Mouse (Mus musculus): ENCODE data around the gene Eppin. TPM values are rescaled to one million over a fixed set of nuclear protein-coding genes. Genes with fewer than 3 reads are reported as not detected.
A peak's percentile ranks its signal among the peaks of the same experiment; 100 is the strongest.
"Not testable (repeated sequence)": the region's sequence is repeated elsewhere in the genome, so short reads cannot be mapped to it uniquely, and the experiment has no call there.

Gene Eppin
- total and polyA plus RNA-seq, 2 experiments from 2014 or later, result not detected

DNA sequence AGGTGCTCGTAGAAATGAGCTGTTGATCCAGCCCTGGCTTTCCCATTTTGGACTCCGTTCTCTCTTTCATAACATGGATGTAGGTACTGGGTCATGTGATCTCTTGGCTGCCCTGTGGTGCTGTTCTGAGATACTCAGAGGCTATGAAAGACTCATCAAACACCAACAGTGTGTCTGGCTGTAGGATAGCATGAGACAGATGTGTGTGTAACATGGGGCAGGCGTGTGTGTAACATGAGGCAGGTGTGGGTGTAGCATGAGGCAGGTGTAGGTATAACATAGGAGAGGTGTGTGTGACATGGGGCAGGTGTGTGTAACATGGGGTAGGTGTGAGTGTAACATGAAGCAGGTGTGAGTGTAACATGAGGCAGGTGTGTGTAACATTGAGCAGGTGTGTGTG, 22.0 kb upstream of the Eppin start:
- H3K4me2 ChIP-seq (ENCODE audit: low read depth), result no peak overlapping the region
- no peak for ATAC-seq
- no peaks in the 10 kb centered on the region for H3K4me1 ChIP-seq (ENCODE audit: insufficient read depth)
- H3K27me3 ChIP-seq (ENCODE audit: insufficient read depth, low read length), result no peaks in the 10 kb centered on the region
- no peak for TF ChIP-seq CTCF (IDR thresholded peaks at IDR 0.05; ENCODE audit: low read depth)
- no peak overlapping the region for H3K4me3 ChIP-seq (ENCODE audit: low read depth, low read length)
- H3K9me3 ChIP-seq (ENCODE audit: low read length), result no peaks in the 10 kb centered on the region
- no peak overlapping the region for H3K27ac ChIP-seq (ENCODE audit: low read depth, low read length)
- no peak for DNase-seq
- H3K9ac ChIP-seq, result no peak overlapping the region
- H3K36me3 ChIP-seq (ENCODE audit: insufficient read depth), result no peaks in the 10 kb centered on the region
- WGBS, result 88% methylated on average over 3 of the region's 3 CpGs

GRCm38 (mm10) chr2:164613471-164613870, 20.1 kb upstream of the Eppin start, which contains the start of the genes Wfdc6b and Wfdc8:
Gene Wfdc6b (plus strand): TSS chr2:164613522.
Gene Wfdc8 (minus strand): TSS chr2:164613626.
- 50% methylated on average over 8 of the region's 8 CpGs for WGBS
- not testable (repeated sequence) for H3K27me3 ChIP-seq (ENCODE audit: insufficient read depth, low read length); DNase-seq

DNA sequence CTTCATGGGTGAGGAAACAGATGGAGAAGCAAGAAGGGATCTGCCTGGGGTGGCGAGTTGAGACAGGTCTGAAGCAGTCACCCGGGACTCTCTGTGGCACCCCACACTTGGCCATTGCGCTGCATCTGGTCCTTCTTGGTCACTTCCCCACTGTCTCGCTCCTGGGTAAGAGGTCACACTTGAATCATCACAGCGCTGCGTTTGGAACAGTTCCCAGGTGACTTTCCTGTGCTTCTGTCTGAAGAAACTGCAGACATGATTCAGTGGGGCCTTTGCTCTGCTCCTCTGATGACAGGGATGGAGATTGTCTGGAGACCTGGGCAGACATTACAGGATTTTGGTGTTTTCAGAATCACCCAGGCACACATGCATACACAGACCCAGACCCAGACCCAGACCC, 15.4 kb upstream of the Eppin start:
- ATAC-seq (no peak), DNase-seq (no peak)
- WGBS, result 85% methylated on average over 6 of the region's 6 CpGs
- no peak overlapping the region for H3K4me2 ChIP-seq (ENCODE audit: low read depth)
- H3K4me3 ChIP-seq (ENCODE audit: low read depth, low read length), result no peak overlapping the region
- no peak overlapping the region for H3K9ac ChIP-seq
- H3K4me1 ChIP-seq (ENCODE audit: insufficient read depth), result no peaks in the 10 kb centered on the region
- TF ChIP-seq CTCF (IDR thresholded peaks at IDR 0.05; ENCODE audit: low read depth), result no peak
- H3K9me3 ChIP-seq (ENCODE audit: low read length), result no peaks in the 10 kb centered on the region
- H3K27me3 ChIP-seq (ENCODE audit: insufficient read depth, low read length), result no peaks in the 10 kb centered on the region
- H3K27ac ChIP-seq (ENCODE audit: low read depth, low read length), result no peak overlapping the region
- H3K36me3 ChIP-seq (ENCODE audit: insufficient read depth), result no peaks in the 10 kb centered on the region

More at GRCm38 (mm10) chr2:164613471-164613870, 20.1 kb upstream of the Eppin start, which contains the start of the genes Wfdc6b and Wfdc8:
- not testable (repeated sequence) for H3K27ac ChIP-seq (ENCODE audit: low read depth, low read length); H3K36me3 ChIP-seq (ENCODE audit: insufficient read depth); H3K4me3 ChIP-seq (ENCODE audit: low read depth, low read length); H3K9me3 ChIP-seq (ENCODE audit: low read length); H3K4me2 ChIP-seq (ENCODE audit: low read depth); H3K4me1 ChIP-seq (ENCODE audit: insufficient read depth); H3K9ac ChIP-seq; ATAC-seq

GRCm38 (mm10) chr2:164604411-164604810, 11.0 kb upstream of the Eppin start:
- no peak for ATAC-seq
- DNase-seq, result no peak
- no peak for TF ChIP-seq CTCF (IDR thresholded peaks at IDR 0.05; ENCODE audit: low read depth)
- H3K36me3 ChIP-seq (ENCODE audit: insufficient read depth), result no peaks in the 10 kb centered on the region
- H3K27me3 ChIP-seq (ENCODE audit: insufficient read depth, low read length), result no peaks in the 10 kb centered on the region
- H3K4me3 ChIP-seq (ENCODE audit: low read depth, low read length), result no peak overlapping the region
- no peaks in the 10 kb centered on the region for H3K9me3 ChIP-seq (ENCODE audit: low read length)
- no peak overlapping the region for H3K4me2 ChIP-seq (ENCODE audit: low read depth)
- H3K27ac ChIP-seq (ENCODE audit: low read depth, low read length), result no peak overlapping the region
- WGBS, result 85% methylated on average over 8 of the region's 8 CpGs
- H3K9ac ChIP-seq, result no peak overlapping the region
- H3K4me1 ChIP-seq (ENCODE audit: insufficient read depth), result no peaks in the 10 kb centered on the region

GRCm38 (mm10) chr2:164603482-164603881, 10.1 kb upstream of the Eppin start:
- Histone ChIP-seq H3K27me3 (ENCODE audit: insufficient read depth, low read length) (no peaks in the 10 kb centered on the region), H3K27ac (ENCODE audit: low read depth, low read length) (no peak overlapping the region), H3K4me2 (ENCODE audit: low read depth) (no peak overlapping the region), H3K4me3 (ENCODE audit: low read depth, low read length) (no peak overlapping the region), H3K36me3 (ENCODE audit: insufficient read depth) (no peaks in the 10 kb centered on the region), H3K4me1 (ENCODE audit: insufficient read depth) (no peaks in the 10 kb centered on the region), H3K9ac (no peak overlapping the region), H3K9me3 (ENCODE audit: low read length) (no peaks in the 10 kb centered on the region)
- no peak for ATAC-seq
- DNase-seq, result no peak
- no peak for TF ChIP-seq CTCF (IDR thresholded peaks at IDR 0.05; ENCODE audit: low read depth)
- 95% methylated on average over 3 of the region's 3 CpGs for WGBS

GRCm38 (mm10) chr2:164600179-164600578, 6.8 kb upstream of the Eppin start:
- ATAC-seq, result no peak
- Histone ChIP-seq H3K4me1 (ENCODE audit: insufficient read depth) (no peaks in the 10 kb centered on the region), H3K27ac (ENCODE audit: low read depth, low read length) (no peak overlapping the region), H3K27me3 (ENCODE audit: insufficient read depth, low read length) (no peaks in the 10 kb centered on the region), H3K4me2 (ENCODE audit: low read depth) (no peak overlapping the region), H3K9ac (no peak overlapping the region), H3K36me3 (ENCODE audit: insufficient read depth) (no peaks in the 10 kb centered on the region), H3K4me3 (ENCODE audit: low read depth, low read length) (no peak overlapping the region), H3K9me3 (ENCODE audit: low read length) (no peaks in the 10 kb centered on the region)
- DNase-seq, result no peak
- TF ChIP-seq CTCF (IDR thresholded peaks at IDR 0.05; ENCODE audit: low read depth), result no peak
- WGBS, result 75% methylated on average over 3 of the region's 3 CpGs

DNA sequence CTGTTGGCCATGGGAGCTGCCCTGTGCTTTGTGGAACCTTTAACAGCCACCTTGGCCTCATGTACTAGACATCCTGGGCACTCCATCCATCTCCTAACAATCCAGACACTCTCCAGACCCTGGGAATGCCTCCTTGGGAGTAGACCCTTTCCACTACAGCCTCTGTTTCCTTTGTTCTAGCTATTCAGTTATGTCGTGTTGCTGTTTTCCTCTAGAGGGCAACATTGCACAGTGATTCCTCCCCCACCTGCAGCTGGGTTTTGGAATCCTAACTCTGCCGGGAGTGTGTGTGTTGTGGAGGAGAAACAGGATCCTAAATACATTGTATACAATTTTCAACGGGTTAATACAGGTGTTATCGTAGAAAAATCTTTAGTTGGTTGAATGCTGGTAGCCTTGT, 1.4 kb downstream of the Eppin start:
- Histone ChIP-seq H3K9me3 (ENCODE audit: low read length) (no peaks in the 10 kb centered on the region), H3K27ac (ENCODE audit: low read depth, low read length) (no peak overlapping the region), H3K4me2 (ENCODE audit: low read depth) (no peak overlapping the region), H3K27me3 (ENCODE audit: insufficient read depth, low read length) (no peaks in the 10 kb centered on the region), H3K36me3 (ENCODE audit: insufficient read depth) (no peaks in the 10 kb centered on the region), H3K9ac (no peak overlapping the region), H3K4me3 (ENCODE audit: low read depth, low read length) (no peak overlapping the region), H3K4me1 (ENCODE audit: insufficient read depth) (no peaks in the 10 kb centered on the region)
- ATAC-seq, result peak; percentile 80
- peak; percentile 80 for DNase-seq
- TF ChIP-seq CTCF (IDR thresholded peaks at IDR 0.05; ENCODE audit: low read depth), result peak; percentile 92
- 9% methylated on average over 4 of the region's 4 CpGs for WGBS

- not testable (repeated sequence) for H3K27ac ChIP-seq (ENCODE audit: low read depth, low read length); H3K27me3 ChIP-seq (ENCODE audit: insufficient read depth, low read length); H3K4me3 ChIP-seq (ENCODE audit: low read depth, low read length); DNase-seq; H3K4me1 ChIP-seq (ENCODE audit: insufficient read depth); H3K4me2 ChIP-seq (ENCODE audit: low read depth); ATAC-seq; H3K9ac ChIP-seq; H3K9me3 ChIP-seq (ENCODE audit: low read length); H3K36me3 ChIP-seq (ENCODE audit: insufficient read depth)
- WGBS, result 51% methylated on average over 13 of the region's 13 CpGs
Measured at GRCm38 (mm10) chr2:164585025-164585725, 8.2 kb downstream of the Eppin start, which contains the start of gene Wfdc6a. Gene Wfdc6a (minus strand): TSS chr2:164585447.

DNA sequence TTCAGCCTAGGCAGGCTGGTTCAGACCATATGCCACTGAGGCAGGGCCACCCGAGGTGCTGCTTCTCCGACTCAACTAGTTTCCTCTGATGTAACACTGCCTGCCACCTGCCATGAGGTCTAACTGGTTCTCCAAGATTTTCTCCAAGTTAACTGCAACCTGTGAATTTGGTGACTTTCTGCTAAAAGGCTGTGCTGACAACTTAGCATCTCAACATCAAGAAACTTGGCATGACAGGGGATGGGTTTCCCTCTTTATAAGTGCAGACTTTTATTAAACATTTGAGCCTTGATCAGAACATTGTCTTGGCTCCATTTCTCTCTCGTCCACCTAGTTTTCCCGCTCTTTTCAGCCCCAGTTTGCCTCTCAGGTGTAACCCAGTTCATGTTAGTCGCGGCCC, 20.0 kb downstream of the Eppin start, which contains the start of gene Spint3:
Gene Spint3, minus strand, starts transcription at position 101 of the 400 bp plus-strand sequence.
- not testable (repeated sequence) for H3K27ac ChIP-seq (ENCODE audit: low read depth, low read length); H3K36me3 ChIP-seq (ENCODE audit: insufficient read depth); H3K4me1 ChIP-seq (ENCODE audit: insufficient read depth); H3K4me3 ChIP-seq (ENCODE audit: low read depth, low read length); H3K9me3 ChIP-seq (ENCODE audit: low read length); H3K4me2 ChIP-seq (ENCODE audit: low read depth); H3K27me3 ChIP-seq (ENCODE audit: insufficient read depth, low read length); ATAC-seq; H3K9ac ChIP-seq; DNase-seq
- WGBS, result 88% methylated on average over 6 of the region's 6 CpGs

Data from forebrain, postnatal 0 days (tissue).